Mouse (Mus musculus): ENCODE measurements around the gene Rffl.

- TF ChIP-seq CTCF (IDR thresholded peaks at IDR 0.05; ENCODE audit: control insufficient read depth, insufficient read depth, insufficient read length), result no peak
- no peak for TF ChIP-seq MAX (IDR thresholded peaks at IDR 0.05)
- no peak for TF ChIP-seq USF1 (IDR thresholded peaks at IDR 0.05; ENCODE audit: low read depth)
- no peak for TF ChIP-seq MYOG (IDR thresholded peaks at IDR 0.05; ENCODE audit: control insufficient read depth, extremely low read depth, insufficient read length)
These were observed 8.4 kb downstream of the Rffl start for GRCm38 (mm10) chr11:82862638-82863037.

All from C2C12 (cell line).